Mouse (Mus musculus) adrenal gland, adult (tissue): Measurements from ENCODE around the gene Mrpl14.

Source experiments
- DNase-seq, 2 experiments: peaks; one replicate each; pipeline ENCODE4 v3.0.0; 2022 to 2023; ENCODE audit warnings: low spot score in 1 of 2; ENCODE audit not compliant: inconsistent age in 2 of 2

Gene Mrpl14

DNA sequence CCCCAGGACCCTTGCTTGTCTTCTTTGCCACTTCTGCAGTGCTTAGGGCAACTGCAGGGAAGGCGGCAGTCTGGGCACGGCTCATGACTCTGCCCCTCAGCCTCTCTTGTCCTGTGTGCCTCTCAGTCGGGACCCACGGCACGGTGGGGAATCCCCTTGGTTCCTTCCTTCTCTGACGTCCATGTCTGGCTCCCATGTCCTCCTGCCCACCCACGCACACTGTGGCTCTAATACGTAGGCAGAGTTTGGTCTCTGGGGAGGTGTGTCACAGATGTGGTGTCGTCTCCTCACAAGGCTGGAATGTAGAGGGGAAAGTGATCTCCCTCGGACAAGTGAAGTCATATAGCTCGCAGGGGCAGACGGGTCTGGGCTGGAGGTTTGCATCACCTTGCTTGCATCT lies 60.6 kb downstream of the Mrpl14 start:
- no peak for DNase-seq

GRCm38 (mm10) chr17:45747293-45747692 lies 61.2 kb downstream of the Mrpl14 start:
- DNase-seq, result no peak
